Mouse (Mus musculus): ENCODE measurements at regions not wholly inside any gene's neighbourhood (a gene's known extent, or its start where the extent isn't known, plus 50 kb on each side); places are given as distances from the start of the nearest gene placed in this dataset.

- H3K9me3 ChIP-seq (ENCODE audit: low read length) = no peaks in the 10 kb centered on the region
- no peak overlapping the region for H3K9ac ChIP-seq
- WGBS = 36% methylated on average over 11 of the region's 11 CpGs
- H3K4me2 ChIP-seq (ENCODE audit: low read depth) = no peak overlapping the region
- no peak overlapping the region for H3K4me3 ChIP-seq (ENCODE audit: low read depth, low read length)
- ATAC-seq (no peak), DNase-seq (no peak)
- H3K27ac ChIP-seq (ENCODE audit: low read depth, low read length) = no peak overlapping the region
- no peak for TF ChIP-seq CTCF (IDR thresholded peaks at IDR 0.05; ENCODE audit: low read depth)
- H3K27me3 ChIP-seq (ENCODE audit: insufficient read depth, low read length) = no peaks in the 10 kb centered on the region
- 0 out of 2 replicates have a peak, but pooled peaks cover 4% of the 10 kb centered on the region for H3K4me1 ChIP-seq (ENCODE audit: insufficient read depth)
- no peaks in the 10 kb centered on the region for H3K36me3 ChIP-seq (ENCODE audit: insufficient read depth)
These were observed 72.0 kb upstream of the Tmem150c start for GRCm38 (mm10) chr5:100231574-100231973.

GRCm38 (mm10) chr5:100230038-100230437 lies 70.4 kb upstream of the Tmem150c start:
- Histone ChIP-seq H3K9me3 (ENCODE audit: low read length) (no peaks in the 10 kb centered on the region), H3K9ac (no peak overlapping the region), H3K36me3 (ENCODE audit: insufficient read depth) (no peaks in the 10 kb centered on the region), H3K27ac (ENCODE audit: low read depth, low read length) (no peak overlapping the region), H3K4me1 (ENCODE audit: insufficient read depth) (0 out of 2 replicates have a peak, but pooled peaks cover 4% of the 10 kb centered on the region), H3K4me3 (ENCODE audit: low read depth, low read length) (no peak overlapping the region), H3K27me3 (ENCODE audit: insufficient read depth, low read length) (no peaks in the 10 kb centered on the region), H3K4me2 (ENCODE audit: low read depth) (no peak overlapping the region)
- TF ChIP-seq CTCF (IDR thresholded peaks at IDR 0.05; ENCODE audit: low read depth) = no peak
- ATAC-seq (no peak), DNase-seq (no peak)
- WGBS = 91% methylated on average over 4 of the region's 4 CpGs

- Histone ChIP-seq H3K36me3 (ENCODE audit: insufficient read depth) (no peaks in the 10 kb centered on the region), H3K4me3 (ENCODE audit: low read depth, low read length) (no peak overlapping the region), H3K9me3 (ENCODE audit: low read length) (no peaks in the 10 kb centered on the region), H3K9ac (no peak overlapping the region), H3K27me3 (ENCODE audit: insufficient read depth, low read length) (no peaks in the 10 kb centered on the region), H3K4me2 (ENCODE audit: low read depth) (no peak overlapping the region), H3K4me1 (ENCODE audit: insufficient read depth) (0 out of 2 replicates have a peak, but pooled peaks cover 4% of the 10 kb centered on the region), H3K27ac (ENCODE audit: low read depth, low read length) (no peak overlapping the region)
- no peak for TF ChIP-seq CTCF (IDR thresholded peaks at IDR 0.05; ENCODE audit: low read depth)
- no peak for ATAC-seq
- WGBS = 77% methylated on average over 5 of the region's 5 CpGs
- DNase-seq = no peak
These were observed 68.3 kb upstream of the Tmem150c start for GRCm38 (mm10) chr5:100227888-100228287.

GRCm38 (mm10) chr5:100226571-100227235 lies 67.1 kb upstream of the Tmem150c start:
- Histone ChIP-seq H3K4me1 (ENCODE audit: insufficient read depth) (0 out of 2 replicates have a peak, but pooled peaks cover 1% of the 10 kb centered on the region), H3K27me3 (ENCODE audit: insufficient read depth, low read length) (no peaks in the 10 kb centered on the region), H3K27ac (ENCODE audit: low read depth, low read length) (no peak overlapping the region), H3K4me3 (ENCODE audit: low read depth, low read length) (no peak overlapping the region), H3K36me3 (ENCODE audit: insufficient read depth) (no peaks in the 10 kb centered on the region), H3K9me3 (ENCODE audit: low read length) (no peaks in the 10 kb centered on the region), H3K4me2 (ENCODE audit: low read depth) (no peak overlapping the region), H3K9ac (no peak overlapping the region)
- 80% methylated on average over 17 of the region's 17 CpGs for WGBS
- no peak for TF ChIP-seq CTCF (IDR thresholded peaks at IDR 0.05; ENCODE audit: low read depth)
- DNase-seq (no peak), ATAC-seq (peak; percentile 78)

- Histone ChIP-seq H3K9ac (no peak overlapping the region), H3K27me3 (ENCODE audit: insufficient read depth, low read length) (no peaks in the 10 kb centered on the region), H3K36me3 (ENCODE audit: insufficient read depth) (no peaks in the 10 kb centered on the region), H3K9me3 (ENCODE audit: low read length) (no peaks in the 10 kb centered on the region), H3K27ac (ENCODE audit: low read depth, low read length) (no peak overlapping the region), H3K4me1 (ENCODE audit: insufficient read depth) (0 out of 2 replicates have a peak, but pooled peaks cover 5% of the 10 kb centered on the region), H3K4me3 (ENCODE audit: low read depth, low read length) (no peak overlapping the region), H3K4me2 (ENCODE audit: low read depth) (no peak overlapping the region)
- no peak for TF ChIP-seq CTCF (IDR thresholded peaks at IDR 0.05; ENCODE audit: low read depth)
- WGBS = 81% methylated on average over 7 of the region's 7 CpGs
- ATAC-seq (no peak), DNase-seq (no peak)
These were observed 65.9 kb upstream of the Tmem150c start for GRCm38 (mm10) chr5:100225491-100225890.

GRCm38 (mm10) chr5:100224773-100225363 lies 65.3 kb upstream of the Tmem150c start:
- no peak overlapping the region for H3K4me3 ChIP-seq (ENCODE audit: low read depth, low read length)
- no peak; the same call in 1 of the 2 replicates for ATAC-seq
- no peak for DNase-seq
- no peak overlapping the region for H3K9ac ChIP-seq
- H3K27ac ChIP-seq (ENCODE audit: low read depth, low read length) = no peak overlapping the region
- 79% methylated on average over 10 of the region's 10 CpGs for WGBS
- no peaks in the 10 kb centered on the region for H3K9me3 ChIP-seq (ENCODE audit: low read length)
- H3K4me2 ChIP-seq (ENCODE audit: low read depth) = no peak overlapping the region
- H3K4me1 ChIP-seq (ENCODE audit: insufficient read depth) = 0 out of 2 replicates have a peak, but pooled peaks cover 5% of the 10 kb centered on the region
- H3K36me3 ChIP-seq (ENCODE audit: insufficient read depth) = no peaks in the 10 kb centered on the region
- TF ChIP-seq CTCF (IDR thresholded peaks at IDR 0.05; ENCODE audit: low read depth) = no peak
- no peaks in the 10 kb centered on the region for H3K27me3 ChIP-seq (ENCODE audit: insufficient read depth, low read length)

- WGBS = 39% methylated on average over 10 of the region's 10 CpGs
- peak; percentile 71 for ATAC-seq
- H3K27ac ChIP-seq (ENCODE audit: low read depth, low read length) = peak overlapping the region; percentile 45; the same call in 1 of the 2 replicates
These were observed 61.5 kb upstream of the Tmem150c start for GRCm38 (mm10) chr5:100221005-100221583.

More at GRCm38 (mm10) chr5:100221005-100221583, 61.5 kb upstream of the Tmem150c start:
- Histone ChIP-seq H3K9ac (no peak overlapping the region), H3K9me3 (ENCODE audit: low read length) (no peaks in the 10 kb centered on the region), H3K4me1 (ENCODE audit: insufficient read depth) (0 out of 2 replicates have a peak, but pooled peaks cover 5% of the 10 kb centered on the region), H3K4me2 (ENCODE audit: low read depth) (no peak overlapping the region), H3K36me3 (ENCODE audit: insufficient read depth) (no peaks in the 10 kb centered on the region), H3K4me3 (ENCODE audit: low read depth, low read length) (no peak overlapping the region), H3K27me3 (ENCODE audit: insufficient read depth, low read length) (no peaks in the 10 kb centered on the region)
- DNase-seq = peak; percentile 48
- TF ChIP-seq CTCF (IDR thresholded peaks at IDR 0.05; ENCODE audit: low read depth) = peak; percentile 32; the same call in 1 of the 2 replicates

All from forebrain, postnatal 0 days (tissue).